Mouse (Mus musculus) CH12F3 (cell line): ENCODE measurements around the gene Nxpe5.
"Not testable (repeated sequence)": the region's sequence is repeated elsewhere in the genome, so short reads cannot be mapped to it uniquely, and the experiment has no call there.

ENCODE experiments used
- in situ Hi-C: fragments of 300-500 bp; cut with MboI; formaldehyde crosslinking; loops from 2 replicates; pipeline ENCODE4 v1.14.3; 2020; ENCODE audit warnings: low sequenced_read_pairs

The Nxpe5 gene

GRCm38 (mm10) chr5:138225700-138226099 is at the start of gene Nxpe5:
Gene Nxpe5 (plus strand): TSS chr5:138225898.
- in situ Hi-C loops: no loop called here

GRCm38 (mm10) chr5:138186950-138187638 is 38.6 kb upstream of the Nxpe5 start, which contains the start of the genes Taf6 and Cnpy4:
Gene Taf6 (minus strand): TSS chr5:138187451.
Gene Cnpy4 (plus strand): TSS chr5:138187485.
- in situ Hi-C loops: no loop called here

GRCm38 (mm10) chr5:138187661-138188306 is 37.9 kb upstream of the Nxpe5 start:
- in situ Hi-C loops: no loop called here

- in situ Hi-C loops: no loop called here
Observed at GRCm38 (mm10) chr5:138193771-138194727, 31.6 kb upstream of the Nxpe5 start, which contains the start of gene Mblac1. Gene Mblac1 (plus strand): TSS chr5:138194314.

- in situ Hi-C loops: no loop called here
Observed at GRCm38 (mm10) chr5:138194755-138195345, 30.8 kb upstream of the Nxpe5 start.

GRCm38 (mm10) chr5:138195463-138195862 is 30.2 kb upstream of the Nxpe5 start:
- in situ Hi-C loops: no loop called here

- in situ Hi-C loops: no loop called here
Observed at GRCm38 (mm10) chr5:138199576-138199975, 26.1 kb upstream of the Nxpe5 start.

GRCm38 (mm10) chr5:138202086-138202485 is 23.6 kb upstream of the Nxpe5 start:
- in situ Hi-C loops: no loop called here

GRCm38 (mm10) chr5:138207253-138207652 is 18.4 kb upstream of the Nxpe5 start:
- in situ Hi-C loops: no loop called here

GRCm38 (mm10) chr5:138207873-138208272 is 17.8 kb upstream of the Nxpe5 start:
- in situ Hi-C loops: no loop called here

GRCm38 (mm10) chr5:138216632-138217031 is 9.1 kb upstream of the Nxpe5 start:
- in situ Hi-C loops: not testable (repeated sequence)

GRCm38 (mm10) chr5:138219864-138220263 is 5.8 kb upstream of the Nxpe5 start:
- in situ Hi-C loops: no loop called here

- in situ Hi-C loops: no loop called here
Observed at GRCm38 (mm10) chr5:138222111-138222510, 3.6 kb upstream of the Nxpe5 start.

- in situ Hi-C loops: no loop called here
Observed at GRCm38 (mm10) chr5:138223287-138223686, 2.4 kb upstream of the Nxpe5 start.

GRCm38 (mm10) chr5:138226491-138226890 is 793 bp downstream of the Nxpe5 start:
- in situ Hi-C loops: no loop called here

GRCm38 (mm10) chr5:138227367-138227766 is 1.7 kb downstream of the Nxpe5 start:
- in situ Hi-C loops: no loop called here

GRCm38 (mm10) chr5:138228026-138228425 is 2.3 kb downstream of the Nxpe5 start:
- in situ Hi-C loops: no loop called here

- in situ Hi-C loops: no loop called here
Observed at GRCm38 (mm10) chr5:138229511-138229910, 3.8 kb downstream of the Nxpe5 start.

- in situ Hi-C loops: no loop called here
Observed at GRCm38 (mm10) chr5:138233778-138234177, 8.1 kb downstream of the Nxpe5 start.

GRCm38 (mm10) chr5:138234224-138234623 is 8.5 kb downstream of the Nxpe5 start:
- in situ Hi-C loops: no loop called here

GRCm38 (mm10) chr5:138241511-138241910 is 15.8 kb downstream of the Nxpe5 start:
- in situ Hi-C loops: no loop called here
